Mouse (Mus musculus): ENCODE measurements at regions not wholly inside any gene's neighbourhood (a gene's known extent, or its start where the extent isn't known, plus 50 kb on each side); places are given as distances from the start of the nearest gene placed in this dataset.

DNA sequence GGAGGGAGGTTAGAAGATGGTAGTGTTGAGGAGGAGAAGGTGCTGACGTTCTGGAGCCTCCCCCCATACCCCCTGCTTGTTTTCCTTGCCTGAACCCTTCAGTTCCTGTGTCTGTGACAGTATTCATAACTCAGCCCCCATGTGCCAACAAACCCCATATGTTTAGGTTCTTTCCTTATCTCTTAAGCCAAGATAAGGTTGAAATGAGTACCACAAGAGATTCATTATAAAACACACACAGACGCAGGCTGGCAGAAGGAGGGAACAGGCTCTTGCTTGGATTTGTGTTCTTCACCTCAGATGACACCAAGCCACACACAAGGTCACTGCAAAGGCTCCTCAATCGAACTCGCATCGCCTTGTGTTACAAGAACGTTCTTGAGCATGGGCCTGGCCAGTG, 162.9 kb upstream of the Arid2 start:
- DNase-seq (ENCODE audit: low spot score) = no peak

DNA sequence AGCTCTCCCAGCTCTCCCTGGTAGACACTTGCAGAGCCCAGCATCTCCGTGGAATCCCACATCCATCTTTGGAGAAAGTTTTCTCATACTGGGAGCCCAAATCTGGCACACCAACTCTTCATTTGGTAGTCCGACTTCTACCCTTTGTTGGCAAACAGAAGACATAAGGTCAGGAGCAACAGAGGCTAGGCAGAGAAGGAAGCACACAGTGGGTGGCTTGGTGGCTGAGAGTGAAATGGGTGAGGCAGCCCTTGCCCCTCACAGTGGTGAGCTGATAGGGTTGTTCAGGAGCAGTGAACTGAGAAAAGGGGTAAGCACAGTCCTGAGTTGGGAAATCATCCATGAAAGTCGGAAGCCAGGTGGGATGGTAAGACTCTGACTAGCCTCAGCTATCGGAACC, 157.6 kb upstream of the Arid2 start:
- no peak for DNase-seq (ENCODE audit: low spot score)

DNA sequence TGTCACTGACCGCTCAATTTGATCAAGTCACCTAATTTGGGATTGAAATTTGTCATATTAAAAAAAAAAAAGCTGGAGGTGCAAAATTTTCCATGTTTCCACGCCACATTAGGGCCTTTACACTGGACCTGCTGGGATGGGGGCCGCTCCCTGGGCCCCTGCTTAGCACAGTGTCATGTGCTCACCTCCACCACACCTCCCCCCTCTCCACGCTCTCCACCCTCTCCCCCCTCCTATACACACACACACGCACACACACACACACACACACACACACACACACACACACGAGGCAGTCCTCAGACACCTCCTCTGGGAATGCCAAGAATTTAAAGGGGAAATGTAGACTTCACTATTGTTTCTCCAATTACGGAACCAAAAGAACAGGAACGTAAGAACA, 156.8 kb upstream of the Arid2 start:
- DNase-seq (ENCODE audit: low spot score) = no peak

DNA sequence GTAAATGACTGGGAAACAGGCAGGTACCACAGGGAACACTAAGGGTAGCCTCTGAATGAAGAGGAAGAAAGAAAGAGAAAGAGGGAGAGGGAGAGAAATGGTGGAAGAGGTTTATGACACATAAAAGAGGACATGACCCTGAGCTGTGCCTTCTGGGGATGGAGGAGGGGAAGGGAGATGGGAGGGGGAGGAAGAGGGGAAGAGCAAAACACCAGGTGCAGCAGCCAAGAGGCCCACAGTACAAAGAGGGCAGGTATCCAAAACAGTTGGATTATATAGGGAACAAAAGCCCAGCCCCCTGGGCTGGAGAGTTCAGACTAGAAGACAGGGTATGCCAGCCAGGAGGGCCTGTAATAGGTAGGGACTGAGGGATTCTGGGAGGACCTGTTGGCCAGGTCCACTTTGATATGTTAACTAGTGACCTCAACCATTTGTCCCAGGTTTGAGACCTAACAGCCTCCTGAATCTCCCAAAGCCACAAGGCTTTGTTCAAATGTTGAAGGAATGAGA, 155.7 kb upstream of the Arid2 start:
- no peak for DNase-seq (ENCODE audit: low spot score)

DNA sequence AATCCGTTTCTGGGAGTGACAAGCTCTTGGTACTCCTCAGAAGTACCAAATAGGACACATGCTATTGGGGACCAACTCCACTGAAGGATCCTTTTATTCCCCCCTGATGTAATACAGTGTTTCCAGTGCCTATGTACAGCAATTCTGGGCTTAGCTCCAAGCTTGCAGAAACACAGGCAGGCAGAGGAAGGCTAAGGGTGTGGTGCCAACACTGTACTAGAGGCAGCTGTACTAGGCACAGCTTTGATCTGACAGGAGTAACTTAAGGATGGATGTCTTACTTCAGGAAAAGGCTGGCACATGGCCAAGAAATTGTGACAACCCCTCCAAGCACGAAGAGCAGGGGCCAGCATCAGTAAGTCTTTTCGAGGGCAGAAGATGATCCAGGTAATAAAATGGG, 154.7 kb upstream of the Arid2 start:
- DNase-seq (ENCODE audit: low spot score) = peak; percentile 63

DNA sequence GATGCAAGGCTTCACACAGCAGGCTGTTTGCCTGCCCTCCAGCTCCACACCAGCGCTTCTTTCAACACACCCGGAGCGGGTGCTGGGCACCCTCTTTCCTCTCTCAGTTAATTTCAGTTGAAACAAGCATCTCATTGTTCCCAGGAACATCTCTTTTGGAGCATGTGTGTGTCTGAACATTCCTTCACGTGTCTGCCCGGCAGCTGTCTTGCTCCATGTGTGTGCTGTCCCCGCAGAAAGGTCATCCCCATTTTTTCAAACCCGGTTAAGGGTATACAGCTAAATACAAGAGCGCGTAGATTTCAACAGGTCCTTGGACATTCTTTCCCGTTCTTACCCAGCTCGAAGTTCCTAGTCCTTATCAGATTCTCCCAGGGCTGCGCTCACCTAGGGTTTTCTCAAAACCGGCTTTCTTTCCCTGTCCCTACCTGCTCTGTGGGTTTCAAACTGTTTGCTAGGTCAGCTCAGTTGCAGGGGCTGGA, 152.0 kb upstream of the Arid2 start:
- DNase-seq (ENCODE audit: low spot score) = no peak

DNA sequence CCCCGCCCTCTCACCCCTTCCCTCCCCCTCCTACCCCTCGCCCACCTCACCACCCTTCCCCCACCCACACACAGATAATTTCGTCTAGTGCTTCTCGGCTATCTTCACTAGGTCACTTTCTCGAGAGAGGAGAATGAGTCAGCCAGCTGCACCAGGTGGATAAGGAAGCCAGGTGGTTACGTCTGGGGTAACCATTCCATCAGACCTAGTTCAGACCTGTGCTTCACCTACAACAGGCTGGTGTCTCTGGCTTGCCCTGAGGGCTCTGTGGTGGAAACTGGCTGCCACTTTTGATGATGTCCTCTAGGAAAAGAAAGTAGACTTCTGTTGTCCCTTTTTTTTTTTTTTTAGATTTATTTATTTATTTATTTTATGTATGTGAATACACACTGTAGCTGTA, 151.5 kb upstream of the Arid2 start:
- no peak for DNase-seq (ENCODE audit: low spot score)

DNA sequence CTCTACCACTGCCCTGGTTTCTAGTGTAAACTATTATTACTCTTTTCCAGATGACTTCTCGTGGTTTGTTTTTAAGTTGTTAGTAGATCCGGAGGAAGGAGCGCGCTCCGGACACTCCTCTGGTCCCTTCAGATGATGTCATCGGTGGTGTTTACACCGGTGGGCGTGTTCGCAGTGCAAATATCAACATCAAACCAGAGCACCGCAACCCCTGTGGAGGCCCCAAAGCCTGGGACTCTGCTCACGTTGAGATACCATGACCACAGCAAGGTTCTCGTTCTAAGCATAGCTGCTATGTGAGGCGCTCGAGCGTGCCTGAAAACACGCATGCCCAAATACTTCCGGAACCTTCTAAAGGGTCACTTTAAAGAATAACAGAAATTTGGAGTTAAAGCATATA, 149.8 kb upstream of the Arid2 start:
- no peak for DNase-seq (ENCODE audit: low spot score)

DNA sequence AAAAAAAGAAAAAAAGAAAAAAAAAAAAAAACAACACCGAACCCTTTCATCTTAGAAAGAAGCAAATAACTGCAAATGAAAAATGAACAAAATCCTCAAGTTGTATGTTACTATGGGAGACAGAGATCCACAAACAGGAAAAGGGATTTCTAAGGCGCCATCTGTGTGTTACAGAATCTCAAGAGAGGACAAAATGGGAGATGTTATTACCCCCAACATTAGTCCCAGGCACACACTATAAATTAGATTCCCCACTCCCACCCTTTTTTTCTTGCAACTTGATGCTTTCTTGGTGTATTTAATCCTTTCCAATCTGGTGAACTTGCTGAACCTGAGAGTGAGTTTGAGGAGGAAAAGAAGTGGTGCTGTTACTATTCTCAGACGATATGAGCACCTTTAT, 149.4 kb upstream of the Arid2 start:
- no peak for DNase-seq (ENCODE audit: low spot score)

DNA sequence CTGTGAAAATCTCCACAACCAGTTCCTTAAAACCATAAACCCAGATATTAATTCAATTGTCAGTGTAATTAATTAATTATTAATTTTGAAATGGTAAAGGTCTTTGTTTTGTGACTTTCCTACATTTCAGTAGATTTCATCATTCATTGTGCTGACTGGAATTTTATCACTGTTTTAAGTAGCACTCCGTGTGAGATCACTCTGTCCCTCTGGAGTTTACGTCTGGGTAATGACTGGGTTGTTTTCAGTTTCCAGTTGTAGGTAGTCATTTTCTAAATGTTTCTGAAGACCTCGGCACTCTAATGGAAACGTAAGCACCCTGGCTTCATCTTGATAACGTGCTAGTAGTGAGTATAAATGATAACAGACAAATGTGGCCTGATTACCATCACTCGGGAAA, 133.8 kb upstream of the Arid2 start:
- DNase-seq (ENCODE audit: low spot score) = no peak

DNA sequence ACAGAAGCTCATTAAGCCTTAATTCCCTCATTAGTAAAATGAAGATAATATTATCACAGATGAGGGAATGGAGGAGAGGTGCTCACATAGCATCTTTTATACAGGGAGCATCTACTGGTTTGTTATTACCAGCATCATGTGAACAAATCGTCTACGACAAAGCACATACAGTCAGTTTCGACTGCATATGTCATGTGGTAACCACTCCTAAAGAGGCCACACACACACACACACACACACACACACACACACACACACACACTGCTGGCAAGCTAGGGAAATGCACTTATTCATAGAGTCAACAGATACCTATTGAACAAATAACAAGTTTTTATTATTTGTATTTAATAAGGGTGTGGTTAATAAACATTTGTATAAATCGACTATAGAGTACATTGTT, 129.0 kb upstream of the Arid2 start:
- DNase-seq (ENCODE audit: low spot score) = no peak

DNA sequence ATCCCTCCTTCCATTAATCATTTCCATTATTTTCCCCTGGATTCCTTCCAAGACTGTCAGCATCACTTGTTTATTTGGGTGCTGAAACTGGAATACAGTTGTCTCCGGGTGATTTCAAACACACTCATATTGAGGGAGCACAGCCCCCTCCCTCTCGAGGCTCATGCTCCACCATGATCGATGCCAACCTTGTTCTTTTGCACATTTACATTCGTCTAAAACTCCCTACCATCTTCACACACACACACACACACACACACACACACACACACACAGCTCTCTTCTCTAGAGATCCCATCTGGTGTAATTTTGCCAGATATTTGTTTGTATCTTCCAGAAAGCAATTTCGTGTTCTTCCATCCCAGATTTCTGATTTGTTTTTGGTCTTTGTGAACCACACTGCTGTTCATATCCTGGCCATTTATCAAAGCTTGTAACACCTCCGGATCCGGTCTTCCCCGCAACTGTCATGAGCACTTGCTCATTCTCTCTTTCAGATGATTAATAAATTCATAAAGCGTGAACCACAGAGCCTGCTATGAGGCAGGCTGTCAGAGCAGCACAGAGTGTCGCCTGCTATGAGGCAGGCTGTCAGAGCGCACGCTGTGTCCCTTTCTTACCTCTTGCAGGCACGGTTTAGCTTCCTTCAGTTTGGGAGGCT, 122.4 kb upstream of the Arid2 start:
- no peak for DNase-seq (ENCODE audit: low spot score)

DNA sequence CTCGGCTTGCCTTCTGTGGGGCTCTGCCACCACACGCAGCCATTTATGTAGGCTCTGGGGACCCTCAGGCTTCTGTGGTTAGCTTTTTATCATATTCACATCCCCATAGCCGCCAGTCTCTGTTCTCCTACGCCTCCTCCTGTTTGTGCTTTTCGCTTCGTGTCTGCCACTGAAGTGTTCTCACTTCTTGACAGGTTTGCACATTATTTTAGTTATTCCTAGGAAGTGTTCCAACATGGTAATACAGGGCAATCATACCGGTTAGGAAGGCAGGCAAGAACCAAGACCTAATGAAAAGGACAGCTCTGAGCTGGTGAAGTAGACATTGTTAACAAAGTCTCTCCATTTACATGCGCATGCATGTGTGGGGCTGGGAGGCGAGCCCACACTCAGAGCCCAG, 120.1 kb upstream of the Arid2 start:
- no peak for DNase-seq (ENCODE audit: low spot score)

DNA sequence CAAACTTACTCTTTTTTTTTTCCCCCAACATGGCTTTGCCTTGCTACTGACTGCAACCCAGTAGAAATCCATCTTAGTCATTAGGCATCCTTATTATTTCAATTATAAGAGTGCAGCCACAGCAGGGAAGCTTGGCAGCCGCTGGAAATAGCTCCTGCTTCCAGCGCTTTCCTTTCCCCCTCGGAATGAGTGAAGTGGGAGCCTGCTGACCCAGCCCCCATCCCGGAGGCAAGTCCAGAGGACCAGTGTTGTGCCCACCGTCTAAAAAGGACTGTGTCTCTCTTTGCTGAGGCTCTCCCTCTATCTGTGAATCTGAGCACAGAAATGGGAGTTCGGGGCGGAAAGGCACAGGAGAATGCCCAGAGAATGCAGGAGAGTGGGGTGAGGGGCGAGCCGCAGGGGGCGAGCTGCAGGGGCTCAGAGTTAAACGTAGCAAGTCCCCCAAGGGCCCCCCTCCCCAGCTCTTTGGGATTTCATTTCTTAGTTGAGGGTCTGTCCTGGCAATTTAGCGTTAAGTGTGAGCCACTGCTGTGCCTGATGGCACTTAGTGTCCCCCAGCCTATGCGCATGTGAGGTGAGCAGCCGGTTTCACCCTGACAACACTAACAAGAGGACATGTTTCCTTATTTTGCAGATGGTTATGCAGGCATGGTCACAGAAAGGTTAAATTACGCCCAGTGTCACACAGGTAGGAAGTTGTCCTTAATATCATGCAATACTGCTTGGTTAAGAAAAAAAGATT, 117.4 kb upstream of the Arid2 start:
- no peak for DNase-seq (ENCODE audit: low spot score)

DNA sequence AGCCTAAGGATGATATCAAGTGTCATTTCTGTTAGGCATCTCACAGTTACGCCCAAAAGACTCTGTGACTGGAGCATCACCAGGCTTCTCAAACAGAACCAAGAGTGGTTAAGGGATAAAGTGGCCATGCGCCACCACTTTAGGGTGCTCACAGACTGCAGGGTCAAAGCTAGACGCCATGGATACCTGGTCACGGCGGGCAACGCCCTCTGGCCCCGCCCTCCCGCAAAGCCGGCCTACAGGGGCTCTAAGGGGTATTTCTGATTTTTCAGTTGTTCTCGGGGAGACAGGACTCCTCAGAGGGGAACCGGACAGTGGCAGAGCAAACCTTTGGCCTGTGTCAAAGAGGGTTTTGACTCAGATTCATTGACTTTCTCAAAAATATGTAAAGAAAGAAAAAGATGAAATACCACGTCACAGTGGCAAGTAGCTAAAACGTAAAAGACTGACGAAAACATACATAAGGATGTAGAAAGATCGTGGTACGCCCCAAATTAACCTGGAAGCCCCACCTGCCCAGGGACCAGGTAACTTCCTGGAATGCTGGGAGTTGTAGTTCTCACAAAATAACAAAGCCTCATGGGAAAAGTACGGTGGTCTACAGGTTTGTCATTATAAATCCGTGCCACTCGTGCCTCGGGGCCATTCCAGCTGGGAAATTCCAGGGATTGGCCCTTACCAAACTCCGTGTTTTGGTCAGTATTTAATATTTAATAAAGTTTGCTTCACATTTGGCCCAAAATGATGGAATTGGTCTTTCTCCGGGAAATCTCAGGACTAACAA, 116.1 kb upstream of the Arid2 start:
- no peak for DNase-seq (ENCODE audit: low spot score)

DNA sequence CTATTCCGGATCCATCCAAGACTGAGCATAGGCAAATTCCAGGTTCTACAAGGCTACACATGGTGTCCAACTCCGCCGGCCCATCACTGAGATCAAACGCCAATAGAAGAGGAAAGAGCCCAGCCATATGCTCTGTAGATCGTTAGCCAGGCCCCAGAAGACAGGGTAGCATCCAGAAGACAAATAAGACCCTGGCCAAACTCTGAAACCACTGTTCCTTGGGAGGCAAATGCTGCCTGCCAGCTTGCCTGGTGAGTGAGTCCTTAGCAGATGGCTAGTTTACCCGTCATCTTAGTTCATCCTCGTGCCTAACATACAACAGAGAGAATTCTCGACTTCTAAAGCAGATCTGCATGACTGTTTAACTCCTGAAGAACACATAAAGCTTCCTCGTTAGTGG, 109.4 kb upstream of the Arid2 start:
- no peak for DNase-seq (ENCODE audit: low spot score)

DNA sequence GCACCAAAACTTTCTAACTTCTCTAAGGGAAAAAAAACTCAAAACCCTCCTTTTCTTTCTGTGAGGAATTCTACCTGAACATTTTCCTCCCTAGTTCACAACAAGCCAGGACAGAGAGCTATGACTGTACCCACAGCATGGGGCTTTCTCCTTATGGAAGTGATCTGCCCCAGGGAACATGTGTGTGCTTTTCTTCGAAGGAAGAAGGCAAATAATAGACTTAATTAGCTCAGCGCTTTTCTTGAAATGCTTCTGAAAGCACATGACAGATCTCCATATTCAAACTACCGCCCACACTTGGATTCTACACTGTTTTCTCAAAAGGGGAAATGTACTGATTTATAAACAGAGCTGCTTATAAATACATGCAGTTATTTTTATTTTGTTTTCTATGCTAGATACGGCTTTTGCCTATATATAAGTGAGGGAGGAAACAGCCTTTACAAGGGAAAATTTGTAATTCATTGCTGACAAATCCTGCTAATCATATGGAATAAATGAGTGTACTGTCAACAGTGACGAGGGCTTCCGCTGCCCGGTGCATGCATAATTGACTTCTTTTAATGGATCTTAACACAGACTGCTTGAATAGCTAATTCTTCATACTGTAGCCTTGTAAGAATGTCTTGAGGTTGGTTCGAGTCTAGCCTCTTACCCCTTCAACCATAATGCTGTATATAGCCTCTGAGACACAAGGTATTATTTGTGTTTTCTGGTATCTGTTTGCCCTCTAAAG, 108.8 kb upstream of the Arid2 start:
- no peak for DNase-seq (ENCODE audit: low spot score)

DNA sequence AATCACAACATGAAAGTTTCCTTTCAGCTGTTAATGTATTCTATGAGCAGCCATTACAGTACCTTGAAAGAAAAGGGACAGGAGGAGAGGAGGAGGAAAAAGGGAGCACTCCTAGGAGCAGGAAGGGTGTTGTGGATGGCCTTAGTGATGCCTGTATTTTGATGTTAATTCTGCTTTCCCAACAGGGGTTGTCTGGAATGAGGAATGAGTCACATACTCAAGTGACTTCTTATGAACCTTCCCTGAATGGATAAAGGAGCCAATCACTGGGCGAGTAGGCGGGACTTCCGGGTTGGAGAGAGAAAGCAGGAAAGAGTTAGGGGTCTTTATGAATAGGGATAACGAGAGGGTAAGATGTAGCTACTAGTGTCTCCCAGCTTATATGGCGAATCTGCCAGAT, 107.8 kb upstream of the Arid2 start:
- DNase-seq (ENCODE audit: low spot score) = peak; percentile 38

DNA sequence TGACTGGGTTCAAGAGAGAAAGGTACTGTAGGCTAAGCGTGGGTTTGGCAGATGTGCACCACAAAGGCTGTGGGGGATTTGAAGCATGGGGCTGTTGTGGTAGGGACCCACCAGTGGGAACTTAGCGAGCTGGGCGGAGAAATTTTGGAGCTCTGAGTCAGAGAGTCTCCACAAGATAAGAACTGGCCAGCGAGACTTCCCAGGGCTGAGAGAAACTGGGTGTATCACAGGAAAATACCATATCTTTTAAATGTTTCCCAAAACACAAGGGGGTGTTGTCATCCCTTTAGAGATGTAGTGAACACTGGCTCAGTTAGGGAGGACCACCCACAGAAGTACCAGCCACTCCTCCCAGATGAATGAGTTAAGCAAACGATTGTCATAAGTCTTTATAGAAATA, 107.3 kb upstream of the Arid2 start:
- no peak for DNase-seq (ENCODE audit: low spot score)

DNA sequence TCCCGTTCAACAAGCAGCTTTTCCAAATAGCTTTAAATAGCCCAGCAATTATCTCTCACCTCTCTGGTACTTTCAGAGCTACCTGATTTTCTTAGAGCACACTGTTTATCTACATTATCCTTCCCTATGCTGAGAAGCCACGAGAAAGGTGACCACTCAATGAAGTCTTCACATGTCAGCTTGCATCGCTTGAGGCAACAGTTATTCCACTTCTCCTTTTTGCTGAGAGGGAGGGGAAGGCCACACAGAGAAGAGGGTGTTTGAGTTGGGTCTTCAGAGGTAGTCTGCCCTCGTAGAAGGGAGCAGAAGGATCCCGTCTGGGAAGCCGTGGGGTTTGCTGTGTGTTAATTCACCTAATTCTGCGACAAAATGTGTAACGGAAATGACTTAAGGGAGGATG, 106.3 kb upstream of the Arid2 start:
- no peak for DNase-seq (ENCODE audit: low spot score)

DNA sequence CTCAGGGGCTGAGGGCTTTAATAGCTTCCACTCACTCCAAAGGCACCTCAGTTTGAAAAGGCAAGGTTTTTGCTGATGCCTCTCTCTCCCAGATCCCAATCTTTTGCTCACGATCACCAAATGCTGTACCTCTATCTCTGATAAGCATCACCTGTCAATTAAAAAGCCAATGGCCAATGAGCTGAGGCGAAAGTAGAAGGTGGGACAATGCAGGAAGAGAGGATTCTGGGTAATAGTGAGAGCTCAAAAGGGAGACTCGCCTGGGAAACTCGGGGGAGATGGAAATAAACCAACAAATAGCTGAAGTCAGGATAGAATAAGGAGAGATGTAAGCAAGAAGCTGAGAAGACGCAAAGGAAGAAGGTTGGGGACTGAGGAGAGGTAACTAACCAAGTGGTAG, 105.0 kb upstream of the Arid2 start:
- no peak for DNase-seq (ENCODE audit: low spot score)

DNA sequence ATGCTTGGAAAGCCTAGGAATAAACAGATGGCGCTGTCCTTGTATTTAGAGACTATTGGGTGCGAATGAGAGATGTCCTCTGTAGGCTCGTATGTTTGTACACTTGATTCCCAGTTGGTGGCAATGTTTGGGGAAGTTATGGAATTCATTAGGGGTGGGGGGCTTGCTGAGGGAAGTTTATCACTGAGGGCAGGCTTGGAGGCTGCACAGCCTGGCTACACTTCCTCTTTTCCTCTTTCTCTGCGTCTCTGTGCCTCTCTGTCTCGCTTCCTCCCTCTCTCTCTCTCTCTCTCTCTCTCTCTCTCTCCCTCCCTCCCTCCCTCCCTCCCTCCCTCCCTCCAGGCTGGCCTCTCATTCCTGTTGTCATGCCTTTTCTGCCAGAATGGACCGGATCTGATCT, 104.2 kb upstream of the Arid2 start:
- DNase-seq (ENCODE audit: low spot score) = no peak
